Mouse (Mus musculus) heart, postnatal 14 days (tissue): ENCODE data around the gene Spsb1. TPM values are rescaled to one million over a fixed set of nuclear protein-coding genes. Genes with fewer than 3 reads are reported as not detected.

Source experiments
- DNase-seq, 2 experiments: peaks; one replicate each; pipeline ENCODE4 v3.0.0; 2021 to 2022
- intact Hi-C: fragments of 180-260 bp; cut with DNase I; formaldehyde crosslinking; loops from one replicate; pipeline ENCODE4 v1.15.1; 2025
- total RNA-seq, 2 experiments: library from RNA; stranded (reverse); gene quantifications; 2 replicates each; pipeline ENCODE4 v1.2.3; 2021

Spsb1 gene
- total RNA-seq, 2 experiments from 2014 or later = 44.8 to 49.3 TPM

DNA sequence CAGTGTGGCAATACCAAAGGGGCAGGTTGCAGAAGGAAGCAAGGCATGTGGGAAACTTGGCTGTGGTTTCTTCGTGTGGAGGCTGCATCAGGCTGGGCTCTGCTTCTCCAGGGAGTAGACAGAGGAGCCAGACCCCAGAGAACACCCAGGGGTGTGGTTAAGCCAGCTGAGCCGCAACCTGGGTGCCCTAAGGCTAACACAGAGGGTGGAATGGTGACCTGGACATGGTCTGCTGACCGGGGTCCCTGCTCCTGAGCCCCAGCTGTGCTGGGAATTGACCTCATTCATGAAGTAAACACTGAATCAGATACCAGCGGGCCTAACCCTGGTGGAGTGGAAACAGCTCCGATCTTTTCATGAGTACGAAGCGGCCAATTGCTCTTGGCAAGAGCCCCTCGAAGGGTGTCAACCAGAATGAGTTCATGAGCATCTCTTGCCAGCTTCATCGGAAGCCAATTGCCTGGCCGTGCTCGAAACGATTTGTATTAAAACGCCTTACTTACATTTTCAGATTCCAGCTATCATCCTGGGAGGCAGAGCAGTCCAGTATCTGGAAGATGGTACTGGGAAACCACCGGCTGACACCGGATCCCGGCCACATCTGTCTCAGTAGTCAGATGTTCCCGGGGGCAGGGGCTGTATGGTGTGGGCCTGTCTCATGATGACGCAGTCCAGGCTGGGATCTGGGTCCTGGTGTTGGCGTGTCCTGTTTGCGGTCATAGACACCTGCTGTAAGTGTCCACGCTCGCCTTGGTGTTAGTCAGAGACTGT is 107.8 kb downstream of the Spsb1 start:
- intact Hi-C loops = loop anchor here (5.0 kb wide), 1 partner anchor 40 kb away; no protein-coding TSS in a partner anchor
- peak; percentile 70 to 74 for DNase-seq

Other genes starting within 250 kb of the Spsb1 start
- 10 to 100 TPM; 82.7 to 83.9 TPM for gene Tmem201, start 217.0 kb downstream of the Spsb1 start, total RNA-seq
- gene Slc25a33, start 180.8 kb downstream of the Spsb1 start, total RNA-seq = 10 to 100 TPM; 16.2 to 24.2 TPM
- 10 to 100 TPM; 41.0 to 45.9 TPM for gene H6pd, start 54.0 kb upstream of the Spsb1 start, total RNA-seq
- gene Gpr157, start 132.3 kb upstream of the Spsb1 start, total RNA-seq = 10 to 100 TPM; 29.5 to 33.7 TPM
- gene Slc2a5, start 164.2 kb upstream of the Spsb1 start, total RNA-seq = under 1 TPM in 1 of 2 experiments, not detected in 1; 0.17 TPM
- gene Slc2a7, start 193.9 kb upstream of the Spsb1 start, total RNA-seq = not detected
- gene Car6, start 246.3 kb upstream of the Spsb1 start, total RNA-seq = not detected